Mouse (Mus musculus) fibroblast of lung, adult 2 months (primary cell): ENCODE results near the gene Olfr331.
"Not testable (repeated sequence)": the region's sequence is repeated elsewhere in the genome, so short reads cannot be mapped to it uniquely, and the experiment has no call there.

Experiments used
- DNase-seq: peaks from one replicate; pipeline ENCODE4 v3.0.0-alpha.2; 2011; ENCODE audit warnings: low read depth

The Olfr331 gene

GRCm38 (mm10) chr11:58502472-58502871, at the start of gene Olfr331:
TSS of gene Olfr331 (minus strand) at chr11:58502572.
- not testable (repeated sequence) for DNase-seq

DNA sequence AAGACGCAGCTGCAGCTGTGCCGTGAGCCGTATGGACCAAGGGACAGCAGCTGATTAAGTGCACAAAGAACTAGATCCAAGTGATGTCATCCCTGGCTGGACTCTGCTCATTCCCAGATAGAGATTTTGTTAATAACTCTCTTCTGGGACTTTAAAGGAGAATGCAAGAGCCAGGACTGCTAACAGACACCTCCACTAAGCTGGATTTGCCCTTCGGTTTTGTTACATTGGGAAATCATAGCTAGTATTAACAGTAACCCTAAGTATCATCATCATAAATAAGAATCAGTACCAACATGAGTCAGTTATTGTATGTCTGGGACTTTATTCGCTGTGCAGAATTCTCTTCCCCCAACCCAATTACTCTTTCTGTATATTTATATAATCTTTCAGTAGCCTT, 44.0 kb upstream of the Olfr331 start, which contains the start of gene Olfr329-ps:
Olfr329-ps (minus strand) TSS at position 101 of the 400 bp plus-strand sequence.
- no peak for DNase-seq

DNA sequence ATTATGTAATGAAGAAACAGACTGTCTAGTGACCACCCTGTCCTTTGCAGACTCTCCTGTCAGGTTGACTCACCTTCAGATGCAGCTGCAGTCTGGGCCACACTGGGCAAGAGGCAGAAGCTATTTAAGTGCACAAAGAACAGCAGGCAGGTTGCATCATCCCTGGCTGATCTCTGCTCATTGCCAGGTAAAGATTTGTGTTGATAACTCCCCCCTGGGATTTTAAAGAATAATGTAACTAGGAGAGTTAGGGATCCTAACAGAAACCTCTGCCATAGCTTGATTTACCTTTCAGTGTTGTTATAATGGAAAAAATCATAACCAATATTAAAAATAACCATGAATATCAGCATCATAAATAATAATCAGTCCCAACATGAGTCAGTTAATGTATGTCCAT, 32.4 kb upstream of the Olfr331 start, which contains the start of gene Olfr330:
Olfr330 (minus strand) TSS at position 101 of the 400 bp plus-strand sequence.
- DNase-seq: not testable (repeated sequence)

DNA sequence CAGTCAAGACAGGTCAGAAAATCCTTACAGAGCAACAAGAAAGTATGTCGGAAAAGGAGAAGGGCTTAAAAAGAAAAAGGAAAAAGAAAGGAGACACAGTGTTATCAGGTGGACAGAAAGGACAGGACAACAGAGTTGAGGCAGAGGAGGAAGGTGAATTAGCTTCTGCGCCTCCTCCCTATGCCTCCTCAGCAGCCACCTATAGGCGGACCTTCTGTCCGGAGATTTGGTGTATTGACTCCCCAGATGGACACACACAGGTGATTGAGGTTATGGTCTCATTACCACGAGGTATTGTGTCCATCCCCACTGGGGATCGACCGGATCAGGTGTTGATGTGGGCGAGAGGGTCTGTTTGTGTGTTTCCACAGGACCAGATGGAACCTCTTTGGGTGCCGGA, 17.4 kb upstream of the Olfr331 start:
- DNase-seq: not testable (repeated sequence)

DNA sequence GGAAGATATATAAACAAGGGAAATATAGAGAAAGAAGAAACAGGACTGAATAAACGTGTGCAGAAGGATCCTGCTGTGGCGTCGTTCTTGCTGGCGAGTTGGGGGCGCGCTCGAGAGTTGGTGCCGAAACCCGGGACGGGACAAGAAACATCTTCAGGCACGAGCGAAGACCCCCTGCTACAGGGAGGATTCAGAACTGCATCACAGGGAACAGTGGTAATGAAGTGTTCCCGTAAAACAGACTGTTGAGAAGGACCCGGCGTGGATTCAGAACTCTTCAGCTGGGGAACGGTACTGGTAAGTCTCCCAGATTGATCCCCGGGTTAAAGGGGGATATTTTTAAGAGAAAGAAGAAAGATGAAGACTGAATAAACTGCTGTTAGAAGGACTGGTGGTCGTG, 16.5 kb upstream of the Olfr331 start:
- DNase-seq: not testable (repeated sequence)

- DNase-seq: not testable (repeated sequence)
Observed at GRCm38 (mm10) chr11:58509058-58509457, 6.7 kb upstream of the Olfr331 start.

- no peak for DNase-seq
Observed at GRCm38 (mm10) chr11:58499290-58499689, 3.1 kb downstream of the Olfr331 start.

DNA sequence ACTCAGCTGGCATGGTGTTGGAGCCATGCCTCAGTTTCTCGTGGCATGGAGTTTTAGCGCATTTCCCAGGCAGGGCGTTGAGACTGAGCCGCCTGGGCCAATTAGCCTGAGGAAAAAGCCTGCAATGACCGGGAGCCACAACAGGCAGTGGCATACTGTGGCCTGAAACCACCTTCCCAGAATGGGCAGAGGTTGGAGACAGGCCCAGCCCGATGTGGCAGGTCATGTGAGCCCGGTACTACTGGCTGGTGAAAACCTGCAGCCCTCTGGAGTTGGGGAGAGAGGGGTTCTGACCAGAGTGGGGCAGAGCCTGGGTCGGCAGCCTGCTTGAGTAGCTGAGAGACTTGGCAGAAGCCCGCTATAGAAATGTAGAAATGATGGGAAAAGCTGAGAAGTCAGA, 3.6 kb downstream of the Olfr331 start:
- DNase-seq: no peak

DNA sequence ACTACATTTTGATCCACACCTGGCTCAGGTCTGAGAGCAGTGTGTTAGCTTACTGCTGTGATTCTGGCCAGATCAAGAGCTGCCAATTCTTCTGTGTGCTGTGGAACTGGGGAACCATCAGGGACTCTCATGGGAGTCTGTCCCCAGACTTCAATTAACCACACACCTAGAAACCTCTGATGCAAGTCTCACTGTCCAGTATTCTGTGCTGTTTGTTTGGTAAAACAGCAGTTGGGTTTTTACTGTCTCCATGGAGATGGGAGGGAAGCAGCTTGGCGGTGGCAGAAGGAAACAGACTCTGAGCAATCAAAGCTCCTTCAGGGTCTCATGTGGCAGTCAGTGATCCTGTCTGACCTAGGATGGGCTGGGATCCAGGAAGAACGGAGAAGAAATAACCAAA, 9.9 kb downstream of the Olfr331 start, which contains the start of gene Olfr332:
Olfr332 (minus strand) TSS at position 101 of the 400 bp plus-strand sequence.
- DNase-seq: no peak

GRCm38 (mm10) chr11:58462170-58462569, 40.2 kb downstream of the Olfr331 start, which contains the start of gene Olfr30:
TSS of gene Olfr30 (minus strand) at chr11:58462270.
- no peak for DNase-seq

DNA sequence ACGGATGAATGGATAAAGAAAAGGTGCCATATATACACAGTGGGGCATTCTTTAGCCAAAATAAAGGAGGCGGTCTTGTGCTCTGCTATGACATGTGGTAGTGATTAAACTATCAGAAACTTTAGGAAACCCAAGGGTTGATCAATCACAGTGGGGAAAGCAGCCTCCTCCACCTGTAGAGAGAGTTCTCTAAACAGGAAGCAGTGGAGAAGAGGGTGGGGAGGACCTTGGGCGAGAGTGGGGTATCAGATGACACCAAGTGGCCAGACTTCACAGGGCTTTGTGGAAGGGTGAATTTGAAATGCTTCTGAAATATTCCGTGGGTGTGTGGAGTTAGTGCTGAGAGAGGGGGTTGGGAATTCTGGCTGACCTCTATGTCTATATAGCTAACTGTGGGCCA, 48.8 kb downstream of the Olfr331 start:
- no peak for DNase-seq

GRCm38 (mm10) chr11:58452759-58453158, 49.6 kb downstream of the Olfr331 start, which contains the start of gene Lypd9:
TSS of gene Lypd9 (minus strand) at chr11:58452923.
- DNase-seq: no peak
